Mouse (Mus musculus): ENCODE measurements around the gene Ehd1. TPM values are rescaled to one million over a fixed set of nuclear protein-coding genes. Genes with fewer than 3 reads are reported as not detected.

Gene Ehd1
- polyA plus RNA-seq, 1 experiment from 2014 or later: 177 TPM

GRCm38 (mm10) chr19:6341453-6342077 is 65.0 kb downstream of the Ehd1 start:
- no peak for TF ChIP-seq CTCF (IDR thresholded peaks at IDR 0.05; ENCODE audit: low read depth)
- ATAC-seq: no peak; the same call in 1 of the 2 replicates
- Histone ChIP-seq H3K36me3 (ENCODE audit: control insufficient read depth, insufficient read depth) (peaks cover 59% of the 10 kb centered on the region), H3K4me1 (replicated peaks; ENCODE audit: control insufficient read depth, insufficient read depth, low read length) (no peaks in the 10 kb centered on the region), H3K9ac (ENCODE audit: low read depth, low read length) (peak overlapping the region; percentile 63), H3K4me3 (ENCODE audit: low read depth, low read length) (peak overlapping the region; percentile 72), H3K4me2 (replicated peaks; ENCODE audit: low read depth) (peak overlapping the region; percentile 100), H3K27me3 (replicated peaks; ENCODE audit: control insufficient read depth, insufficient read depth, low read length) (no peaks in the 10 kb centered on the region), H3K9me3 (ENCODE audit: control insufficient read depth) (no peaks in the 10 kb centered on the region), H3K27ac (ENCODE audit: low read depth, low read length) (no peak overlapping the region)
- 12% methylated on average over 16 of the region's 23 CpGs for WGBS

GRCm38 (mm10) chr19:6342276-6342933 is 65.9 kb downstream of the Ehd1 start:
- H3K4me3 ChIP-seq (ENCODE audit: low read depth, low read length): no peak overlapping the region
- no peaks in the 10 kb centered on the region for H3K9me3 ChIP-seq (ENCODE audit: control insufficient read depth)
- no peak for TF ChIP-seq CTCF (IDR thresholded peaks at IDR 0.05; ENCODE audit: low read depth)
- peaks cover 58% of the 10 kb centered on the region for H3K36me3 ChIP-seq (ENCODE audit: control insufficient read depth, insufficient read depth)
- no peak overlapping the region for H3K9ac ChIP-seq (ENCODE audit: low read depth, low read length)
- WGBS: 75% methylated on average over 5 of the region's 5 CpGs
- H3K4me1 ChIP-seq (replicated peaks; ENCODE audit: control insufficient read depth, insufficient read depth, low read length): no peaks in the 10 kb centered on the region
- no peak overlapping the region for H3K27ac ChIP-seq (ENCODE audit: low read depth, low read length)
- ATAC-seq: no peak
- H3K27me3 ChIP-seq (replicated peaks; ENCODE audit: control insufficient read depth, insufficient read depth, low read length): no peaks in the 10 kb centered on the region
- H3K4me2 ChIP-seq (replicated peaks; ENCODE audit: low read depth): no peak overlapping the region

GRCm38 (mm10) chr19:6343066-6343925 is 66.8 kb downstream of the Ehd1 start:
- no peak overlapping the region for H3K9ac ChIP-seq (ENCODE audit: low read depth, low read length)
- H3K9me3 ChIP-seq (ENCODE audit: control insufficient read depth): no peaks in the 10 kb centered on the region
- 69% methylated on average over 19 of the region's 19 CpGs for WGBS
- H3K36me3 ChIP-seq (ENCODE audit: control insufficient read depth, insufficient read depth): peaks cover 52% of the 10 kb centered on the region
- no peak overlapping the region for H3K4me2 ChIP-seq (replicated peaks; ENCODE audit: low read depth)
- H3K27ac ChIP-seq (ENCODE audit: low read depth, low read length): no peak overlapping the region
- no peak for ATAC-seq
- 0 out of 2 replicates have a peak, but pooled peaks have one; percentile 9 for TF ChIP-seq CTCF (IDR thresholded peaks at IDR 0.05; ENCODE audit: low read depth)
- H3K4me1 ChIP-seq (replicated peaks; ENCODE audit: control insufficient read depth, insufficient read depth, low read length): no peaks in the 10 kb centered on the region
- no peaks in the 10 kb centered on the region for H3K27me3 ChIP-seq (replicated peaks; ENCODE audit: control insufficient read depth, insufficient read depth, low read length)
- no peak overlapping the region for H3K4me3 ChIP-seq (ENCODE audit: low read depth, low read length)

GRCm38 (mm10) chr19:6343996-6344395 is 67.5 kb downstream of the Ehd1 start:
- Histone ChIP-seq H3K4me2 (replicated peaks; ENCODE audit: low read depth) (no peak overlapping the region), H3K36me3 (ENCODE audit: control insufficient read depth, insufficient read depth) (peaks cover 45% of the 10 kb centered on the region; the same call in 1 of the 2 replicates), H3K27me3 (replicated peaks; ENCODE audit: control insufficient read depth, insufficient read depth, low read length) (no peaks in the 10 kb centered on the region), H3K9ac (ENCODE audit: low read depth, low read length) (no peak overlapping the region), H3K4me3 (ENCODE audit: low read depth, low read length) (no peak overlapping the region), H3K4me1 (replicated peaks; ENCODE audit: control insufficient read depth, insufficient read depth, low read length) (no peaks in the 10 kb centered on the region), H3K27ac (ENCODE audit: low read depth, low read length) (no peak overlapping the region), H3K9me3 (ENCODE audit: control insufficient read depth) (no peaks in the 10 kb centered on the region)
- TF ChIP-seq CTCF (IDR thresholded peaks at IDR 0.05; ENCODE audit: low read depth): no peak
- 87% methylated on average over 5 of the region's 5 CpGs for WGBS
- no peak for ATAC-seq

GRCm38 (mm10) chr19:6346023-6346422 is 69.5 kb downstream of the Ehd1 start:
- Histone ChIP-seq H3K9ac (ENCODE audit: low read depth, low read length) (no peak overlapping the region), H3K9me3 (ENCODE audit: control insufficient read depth) (no peaks in the 10 kb centered on the region), H3K27ac (ENCODE audit: low read depth, low read length) (no peak overlapping the region), H3K4me1 (replicated peaks; ENCODE audit: control insufficient read depth, insufficient read depth, low read length) (no peaks in the 10 kb centered on the region), H3K4me2 (replicated peaks; ENCODE audit: low read depth) (no peak overlapping the region), H3K36me3 (ENCODE audit: control insufficient read depth, insufficient read depth) (peaks cover 34% of the 10 kb centered on the region; the same call in 1 of the 2 replicates), H3K27me3 (replicated peaks; ENCODE audit: control insufficient read depth, insufficient read depth, low read length) (no peaks in the 10 kb centered on the region), H3K4me3 (ENCODE audit: low read depth, low read length) (no peak overlapping the region)
- no peak for TF ChIP-seq CTCF (IDR thresholded peaks at IDR 0.05; ENCODE audit: low read depth)
- no peak for ATAC-seq
- WGBS: 93% methylated on average over 5 of the region's 5 CpGs

GRCm38 (mm10) chr19:6346661-6347060 is 70.1 kb downstream of the Ehd1 start:
- H3K4me3 ChIP-seq (ENCODE audit: low read depth, low read length): no peak overlapping the region
- no peak overlapping the region for H3K27ac ChIP-seq (ENCODE audit: low read depth, low read length)
- no peaks in the 10 kb centered on the region for H3K27me3 ChIP-seq (replicated peaks; ENCODE audit: control insufficient read depth, insufficient read depth, low read length)
- no peaks in the 10 kb centered on the region for H3K9me3 ChIP-seq (ENCODE audit: control insufficient read depth)
- no peak overlapping the region for H3K9ac ChIP-seq (ENCODE audit: low read depth, low read length)
- H3K4me2 ChIP-seq (replicated peaks; ENCODE audit: low read depth): no peak overlapping the region
- TF ChIP-seq CTCF (IDR thresholded peaks at IDR 0.05; ENCODE audit: low read depth): no peak
- peaks cover 34% of the 10 kb centered on the region; the same call in 1 of the 2 replicates for H3K36me3 ChIP-seq (ENCODE audit: control insufficient read depth, insufficient read depth)
- H3K4me1 ChIP-seq (replicated peaks; ENCODE audit: control insufficient read depth, insufficient read depth, low read length): no peaks in the 10 kb centered on the region
- WGBS: 88% methylated on average over 10 of the region's 10 CpGs
- no peak for ATAC-seq
